Mouse (Mus musculus): ENCODE measurements around the gene Chst11. TPM values are rescaled to one million over a fixed set of nuclear protein-coding genes. Genes with fewer than 3 reads are reported as not detected.

Gene Chst11
- total RNA-seq, 2 experiments from 2014 or later, result 33.9 to 36.5 TPM

DNA sequence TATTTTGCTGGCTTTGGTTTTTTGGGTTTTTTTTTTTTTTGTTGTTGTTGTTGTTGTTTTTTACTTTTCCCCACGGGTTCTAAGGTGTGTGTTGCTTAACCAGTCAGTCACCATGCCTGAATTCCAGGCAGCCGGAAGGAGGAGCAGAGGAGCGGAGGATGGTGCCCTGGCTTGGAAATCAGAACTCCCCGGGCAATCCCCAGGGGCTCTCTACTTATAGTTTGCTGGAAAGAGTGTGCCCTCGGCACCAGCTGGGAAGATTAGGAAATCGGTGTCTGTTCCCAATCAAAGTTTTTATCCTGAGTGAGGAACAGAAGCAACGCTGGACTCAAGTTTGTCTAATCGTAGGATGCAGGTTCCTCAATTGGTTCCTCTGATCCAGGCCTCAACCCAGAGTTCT is 143.1 kb downstream of the Chst11 start:
- no peak for DNase-seq (ENCODE audit: low spot score in 2 of 2)
- intact Hi-C loops (cut with DNase I), result no loop called here

DNA sequence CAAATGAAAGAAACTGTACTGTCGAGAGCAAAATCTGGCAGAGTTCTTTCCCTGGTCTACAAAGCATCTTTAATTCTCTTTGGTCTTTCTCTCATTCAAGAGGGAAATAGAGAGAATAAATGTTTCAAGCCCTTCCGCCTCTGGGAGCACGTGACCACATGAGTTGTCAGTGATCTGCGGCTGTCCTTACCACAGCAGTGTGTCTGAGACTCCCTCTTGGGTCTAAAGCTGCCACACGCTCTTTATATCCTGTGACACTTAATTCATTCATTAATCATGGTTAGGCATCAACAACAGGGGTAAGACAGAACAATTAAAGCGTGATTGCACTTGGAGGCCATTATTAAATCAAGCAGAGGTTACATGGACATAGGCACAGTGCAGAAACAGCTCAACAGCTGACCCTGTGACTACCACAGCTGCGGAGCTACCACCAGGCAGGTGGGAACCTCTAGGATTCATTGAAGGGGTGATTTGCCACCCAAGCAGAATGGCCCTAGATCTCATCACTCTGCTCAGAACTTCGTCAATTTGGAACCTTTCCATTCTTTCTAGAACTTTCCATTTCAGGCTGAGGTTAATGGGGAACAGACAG is 144.4 kb downstream of the Chst11 start:
- DNase-seq (ENCODE audit: low spot score in 2 of 2), result no peak
- intact Hi-C loops (cut with DNase I), result no loop called here

DNA sequence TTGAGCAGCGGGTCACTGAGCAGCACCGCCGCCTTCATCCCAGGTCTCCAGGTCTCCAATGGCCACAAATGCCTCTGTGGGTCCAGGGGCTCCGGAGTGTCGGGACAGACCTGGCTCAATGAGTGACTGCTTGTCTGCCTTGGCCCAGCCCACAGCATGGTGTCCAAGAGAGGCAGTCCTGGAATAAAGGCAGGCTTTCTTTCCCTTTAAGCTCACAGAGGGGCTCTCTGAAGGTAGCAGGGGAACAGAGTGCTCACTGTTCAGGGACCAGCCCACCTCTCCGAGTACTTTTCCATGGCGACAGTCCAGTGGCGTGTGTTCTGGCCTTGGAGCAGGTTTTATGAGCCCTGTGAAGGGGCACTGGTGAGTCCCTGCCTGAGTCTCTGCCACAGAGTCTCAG is 145.3 kb downstream of the Chst11 start:
- intact Hi-C loops (cut with DNase I), result no loop called here

DNA sequence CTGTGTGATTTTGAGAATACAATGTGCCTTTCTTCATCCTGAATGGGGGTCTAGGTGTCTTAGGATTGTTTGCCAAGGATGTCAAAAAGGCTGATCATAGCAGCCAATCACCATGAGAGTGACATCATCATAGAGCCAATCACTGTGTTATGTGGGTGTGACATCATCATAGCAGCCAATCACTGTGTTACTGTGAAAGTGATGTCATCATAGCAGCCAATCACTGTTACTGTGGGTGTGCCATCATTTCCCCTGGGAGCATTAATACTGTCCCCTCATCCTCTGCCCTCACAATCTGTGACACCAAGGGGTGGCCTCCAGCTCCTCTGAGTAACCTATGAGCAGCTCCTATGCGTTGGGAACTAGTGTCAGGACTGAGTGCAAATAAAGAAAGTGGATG is 146.6 kb downstream of the Chst11 start:
- intact Hi-C loops (cut with DNase I), result no loop called here
- no peak for DNase-seq (ENCODE audit: low spot score in 2 of 2)

More for the DNA sequence above, 145.3 kb downstream of the Chst11 start:
- peak in 1 of 2 experiments; percentile 25 for DNase-seq (ENCODE audit: low spot score in 2 of 2)

DNA sequence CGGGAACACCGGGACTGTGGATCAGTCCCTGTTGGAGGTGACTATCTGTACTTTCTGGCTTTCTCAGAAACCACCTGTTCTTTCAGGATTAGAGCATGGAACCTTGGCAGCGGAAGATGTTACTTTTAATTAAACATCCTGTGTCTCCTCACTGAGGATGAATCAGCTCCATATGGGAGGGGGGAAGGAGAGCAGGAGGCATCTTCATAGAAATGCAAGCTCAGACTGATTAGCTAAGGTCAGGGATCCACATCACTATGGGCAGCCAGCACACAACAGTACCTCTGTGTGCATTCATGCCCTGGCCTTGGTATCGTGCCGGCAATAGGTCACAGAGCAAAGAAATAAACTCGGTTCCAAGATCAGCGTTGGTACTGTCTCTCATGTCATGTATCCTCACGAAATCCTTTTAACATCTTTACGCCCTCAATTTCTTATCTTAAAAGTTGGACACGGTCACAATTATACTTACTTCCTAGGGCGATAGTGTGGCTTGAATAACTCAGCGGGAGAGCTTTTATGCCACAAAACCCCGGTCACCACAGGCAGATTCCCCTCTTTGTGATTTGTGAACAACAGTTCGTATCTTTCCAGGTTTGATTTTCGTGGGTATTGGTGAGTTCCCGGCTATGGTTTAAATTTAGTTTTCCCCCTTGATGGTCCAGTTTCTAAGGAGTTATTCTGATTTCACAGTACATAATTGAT is 148.7 kb downstream of the Chst11 start:
- peak in 1 of 2 experiments; percentile 49 for DNase-seq (ENCODE audit: low spot score in 2 of 2)
- intact Hi-C loops (cut with DNase I), result no loop called here

DNA sequence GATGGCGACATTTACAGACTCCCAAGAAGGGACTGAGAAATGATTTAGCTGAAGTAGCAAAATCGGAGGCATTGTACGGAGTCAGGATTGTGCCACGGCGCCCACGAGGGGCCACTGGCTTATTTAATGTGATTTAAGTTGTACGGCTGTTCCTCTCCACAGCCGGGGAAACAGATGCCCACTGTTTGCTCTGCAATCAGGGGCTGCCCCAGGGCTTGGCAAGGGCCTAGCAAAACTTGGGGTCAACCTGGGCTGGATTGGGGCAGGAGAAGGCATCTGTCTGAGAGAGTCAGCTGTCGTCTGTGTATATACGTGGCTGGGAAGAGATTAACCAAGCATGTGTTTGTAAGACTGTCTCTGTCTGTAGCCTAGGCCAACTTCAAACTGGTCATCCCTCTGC is 149.6 kb downstream of the Chst11 start:
- intact Hi-C loops (cut with DNase I), result no loop called here

DNA sequence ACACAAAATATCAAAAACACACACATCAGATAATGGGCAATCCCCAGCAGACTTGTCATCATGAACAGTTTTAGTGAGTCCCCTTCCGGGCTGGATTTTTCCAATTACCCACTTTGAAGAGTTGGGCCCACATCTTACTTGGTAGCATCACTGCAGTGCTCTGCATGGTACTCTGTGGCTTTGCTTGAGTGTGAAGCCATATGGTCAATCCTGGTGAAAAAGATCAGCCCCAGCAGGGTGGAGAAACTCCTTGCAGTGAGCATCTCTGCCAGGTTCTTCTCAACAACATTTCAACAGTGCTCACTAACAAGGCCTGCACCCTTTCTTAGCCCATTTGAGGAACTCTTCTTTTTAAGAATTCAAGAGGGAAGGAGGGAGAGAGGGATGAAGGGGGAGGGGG is 150.7 kb downstream of the Chst11 start:
- DNase-seq (ENCODE audit: low spot score in 2 of 2), result no peak
- intact Hi-C loops (cut with DNase I), result no loop called here

More for the DNA sequence above, 149.6 kb downstream of the Chst11 start:
- no peak for DNase-seq (ENCODE audit: low spot score in 2 of 2)

DNA sequence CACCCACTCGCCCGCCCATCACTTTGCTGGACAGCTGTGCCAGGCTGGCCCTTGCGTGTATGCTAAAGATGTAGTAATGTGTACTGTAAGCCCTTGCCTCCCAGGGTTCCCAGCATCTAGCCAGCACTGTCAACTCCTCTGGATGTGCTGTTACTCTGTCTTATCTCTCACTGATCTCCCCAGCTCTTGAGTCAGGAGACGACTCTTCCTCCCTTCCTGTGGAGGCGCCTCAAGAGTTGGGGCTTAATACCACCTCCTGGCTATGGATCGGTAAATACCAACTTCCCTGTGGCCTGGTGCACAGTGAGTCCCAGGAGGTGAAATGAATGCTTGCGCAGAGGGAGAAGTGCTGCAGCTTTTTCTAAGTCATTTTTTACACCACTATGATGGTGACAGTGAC is 151.8 kb downstream of the Chst11 start:
- intact Hi-C loops (cut with DNase I), result no loop called here
- no peak for DNase-seq (ENCODE audit: low spot score in 2 of 2)

DNA sequence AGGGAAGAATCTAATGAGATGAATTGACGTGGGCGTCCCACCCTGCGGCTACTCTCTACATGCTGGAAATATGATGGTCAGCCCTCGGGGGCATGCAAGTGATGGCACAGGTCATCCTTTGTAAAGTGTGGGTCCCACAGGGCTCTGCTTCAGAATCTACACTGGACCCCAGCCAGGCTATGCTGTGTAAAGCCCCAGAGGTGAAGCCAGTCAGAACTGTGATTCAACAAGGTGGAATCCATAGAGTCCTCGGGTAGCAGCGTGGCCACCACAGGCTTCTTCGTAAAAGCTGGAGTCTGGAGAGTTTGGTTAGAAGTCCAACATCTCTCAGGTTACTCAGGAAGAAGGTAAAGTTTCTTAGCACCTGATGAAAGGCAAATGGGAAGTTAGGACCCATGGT is 154.0 kb downstream of the Chst11 start:
- intact Hi-C loops (cut with DNase I), result no loop called here
- no peak for DNase-seq (ENCODE audit: low spot score in 2 of 2)

DNA sequence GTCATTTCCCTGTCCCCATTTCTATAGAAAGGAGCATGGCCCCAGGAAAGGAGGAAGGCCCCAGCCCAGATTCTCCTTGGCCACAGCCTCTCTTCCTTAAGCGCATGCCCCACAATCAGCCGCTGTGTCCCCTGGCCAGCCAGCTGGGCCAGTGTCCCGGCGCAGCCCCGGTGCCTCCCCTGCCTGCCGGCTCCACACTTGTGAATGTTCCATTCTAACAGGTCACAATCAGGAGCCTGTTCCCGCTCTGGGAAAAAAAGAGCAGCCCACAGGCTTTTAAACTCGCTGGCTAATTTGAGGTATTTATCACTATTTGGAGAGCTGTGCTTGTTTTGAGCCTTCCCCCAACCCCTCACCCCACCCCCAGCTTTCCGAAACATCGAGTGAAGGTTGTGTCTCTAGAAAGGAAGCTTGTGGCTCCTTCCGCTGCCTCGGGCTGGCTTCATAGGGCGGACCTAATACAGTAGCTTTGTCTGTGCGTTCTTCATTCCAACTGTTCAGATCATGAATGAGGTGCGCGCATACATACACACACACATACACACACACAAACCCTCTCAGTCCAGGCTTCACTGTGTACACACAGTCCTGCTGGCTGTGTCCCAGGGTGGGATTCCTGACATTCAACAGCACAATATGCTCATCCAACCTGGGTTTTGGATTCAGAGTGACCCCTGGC is 155.1 kb downstream of the Chst11 start:
- DNase-seq (ENCODE audit: low spot score in 2 of 2), result peak; percentile 44 to 71
- intact Hi-C loops (cut with DNase I), result no loop called here

DNA sequence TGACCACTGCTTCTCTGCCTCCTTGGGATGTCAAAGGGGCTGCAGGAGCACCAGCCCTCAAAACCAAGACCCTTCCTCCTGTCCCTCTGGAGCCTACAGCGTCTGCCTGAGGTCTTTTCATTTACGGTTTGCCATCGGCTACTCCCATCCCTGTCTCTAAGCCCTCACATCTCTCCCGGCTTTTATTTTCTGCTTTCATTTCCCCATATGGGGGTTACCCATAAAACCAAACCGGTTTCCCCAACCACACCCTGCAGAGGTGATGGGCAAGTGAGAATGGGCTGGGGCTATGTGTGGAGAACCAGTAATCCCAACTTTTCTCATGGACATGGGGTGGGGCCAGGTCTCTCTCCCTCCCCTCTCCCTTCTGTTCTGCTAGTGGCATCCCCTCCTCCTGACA is 156.1 kb downstream of the Chst11 start:
- intact Hi-C loops (cut with DNase I), result no loop called here

DNA sequence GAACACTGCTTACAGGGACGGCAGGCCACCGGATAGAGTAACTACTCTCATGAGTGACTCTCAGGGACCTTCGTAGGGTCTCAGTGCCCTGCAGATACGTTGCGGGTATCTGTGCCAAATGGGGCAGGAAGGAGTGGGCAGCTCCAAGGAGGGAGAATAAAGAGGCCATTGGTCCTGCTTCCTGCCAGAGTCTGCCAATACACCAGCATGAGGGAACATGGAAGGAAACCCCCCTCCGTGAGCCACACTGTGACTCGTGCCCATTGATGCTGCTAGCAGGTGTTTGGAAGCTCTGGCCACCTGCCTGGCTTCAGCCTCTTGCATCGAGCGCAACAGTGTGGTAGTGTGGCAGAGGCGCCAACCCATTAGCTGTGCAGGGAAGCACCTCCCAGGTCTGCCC is 157.8 kb downstream of the Chst11 start:
- peak; percentile 29 to 43 for DNase-seq (ENCODE audit: low spot score in 2 of 2)

More for the DNA sequence above, 156.1 kb downstream of the Chst11 start:
- no peak for DNase-seq (ENCODE audit: low spot score in 2 of 2)

DNA sequence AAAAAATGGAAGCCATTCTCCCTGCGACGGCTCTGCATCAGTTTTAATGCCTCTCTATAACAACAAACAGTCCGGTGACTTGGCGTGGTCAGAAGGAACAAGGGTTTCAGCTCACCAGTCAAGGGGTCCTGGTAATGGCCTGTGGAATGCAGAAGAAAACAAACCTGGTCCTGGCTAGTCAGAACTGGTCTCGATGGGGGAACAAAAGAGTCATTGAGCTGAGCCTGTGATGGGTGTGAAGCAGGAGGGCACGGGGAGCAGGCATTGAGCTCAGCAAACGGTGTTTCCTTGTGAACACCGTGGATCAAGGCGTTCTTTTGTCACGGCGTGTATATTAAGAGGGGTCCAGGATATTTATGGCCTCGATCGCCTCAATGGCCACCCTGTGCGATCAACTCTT is 160.5 kb downstream of the Chst11 start:
- intact Hi-C loops (cut with DNase I), result no loop called here
- no peak for DNase-seq (ENCODE audit: low spot score in 2 of 2)

More for the DNA sequence above, 157.8 kb downstream of the Chst11 start:
- intact Hi-C loops (cut with DNase I), result no loop called here

DNA sequence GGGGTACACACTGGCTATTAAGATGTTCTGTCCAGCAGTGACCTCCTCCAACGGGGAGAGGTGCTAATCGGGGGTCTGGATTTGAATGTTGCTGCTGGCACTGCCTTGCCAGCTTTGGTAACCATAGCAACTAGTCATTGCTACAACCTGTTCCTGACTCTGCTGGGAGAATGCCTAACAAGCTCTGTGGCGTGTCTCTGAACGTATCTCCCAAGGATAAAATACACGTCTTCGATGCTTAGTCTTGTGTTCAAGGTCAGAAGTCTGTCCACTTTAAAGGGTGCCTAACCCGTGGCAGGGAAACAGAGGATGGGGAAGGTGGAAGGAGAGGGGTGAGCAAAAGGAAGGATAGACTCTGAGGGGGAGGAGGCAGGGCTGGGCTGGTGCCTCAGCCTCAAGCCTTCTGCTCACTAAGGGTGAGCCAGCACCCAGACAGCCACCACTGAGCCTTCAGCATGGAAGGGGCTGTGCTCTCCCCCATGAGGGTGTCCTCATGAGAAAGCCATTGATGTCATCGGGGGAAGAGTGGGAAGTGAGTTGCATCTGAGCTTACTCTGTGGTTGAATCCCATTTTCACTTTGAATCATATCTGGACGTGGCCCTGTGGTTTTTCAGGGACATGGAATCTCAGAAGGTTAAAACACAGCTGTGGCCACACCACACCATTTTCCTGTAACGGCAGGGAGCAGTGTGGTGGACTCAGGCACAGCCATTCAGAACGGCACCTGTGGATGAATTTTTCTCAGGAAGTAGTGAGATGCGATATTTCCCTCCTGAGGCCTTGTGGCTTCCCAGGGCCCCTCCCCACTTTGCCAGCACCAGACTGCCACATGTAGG is 164.3 kb downstream of the Chst11 start:
- intact Hi-C loops (cut with DNase I), result no loop called here
- peak; percentile 41 to 43 for DNase-seq (ENCODE audit: low spot score in 2 of 2)

DNA sequence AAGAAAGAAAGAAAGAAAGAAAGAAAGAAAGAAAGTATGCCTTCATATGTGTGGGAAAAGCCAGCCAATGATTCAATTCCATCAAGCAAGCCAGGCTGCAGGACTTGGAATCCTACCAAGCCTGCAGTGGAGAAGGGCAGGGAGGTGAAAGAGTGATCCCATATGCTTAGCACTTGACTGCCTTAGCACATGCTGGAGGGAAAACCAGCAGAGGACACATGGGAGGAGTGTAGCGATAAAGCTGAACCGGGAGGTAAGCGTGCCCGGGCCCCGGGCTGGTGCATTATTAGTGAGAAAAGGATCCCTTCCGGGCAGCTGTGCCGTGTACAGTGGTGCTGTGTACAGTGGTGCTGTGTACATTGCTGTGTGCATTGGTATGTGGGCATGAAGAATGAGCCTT is 165.3 kb downstream of the Chst11 start:
- intact Hi-C loops (cut with DNase I), result no loop called here
- DNase-seq (ENCODE audit: low spot score in 2 of 2), result no peak

DNA sequence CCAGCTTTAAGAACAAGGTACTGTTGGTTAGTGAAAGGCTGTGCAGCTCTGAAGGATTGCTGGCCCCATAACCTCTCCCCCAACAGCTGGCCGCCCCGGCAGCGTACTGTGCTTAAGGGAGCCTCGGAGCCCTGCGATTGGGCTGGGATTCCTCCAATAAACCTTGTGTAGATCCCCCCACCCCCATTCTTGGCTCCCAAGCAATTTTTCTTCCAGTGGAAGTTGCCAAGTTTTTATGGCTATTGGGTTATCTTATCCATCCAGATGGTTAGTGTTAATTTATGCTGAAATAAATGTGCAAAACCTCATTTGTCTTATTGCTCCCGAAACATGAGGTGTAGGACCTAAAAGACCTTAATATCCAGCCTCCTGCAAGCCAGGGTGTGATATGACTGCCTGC is 166.1 kb downstream of the Chst11 start:
- intact Hi-C loops (cut with DNase I), result no loop called here
- DNase-seq (ENCODE audit: low spot score in 2 of 2), result no peak

DNA sequence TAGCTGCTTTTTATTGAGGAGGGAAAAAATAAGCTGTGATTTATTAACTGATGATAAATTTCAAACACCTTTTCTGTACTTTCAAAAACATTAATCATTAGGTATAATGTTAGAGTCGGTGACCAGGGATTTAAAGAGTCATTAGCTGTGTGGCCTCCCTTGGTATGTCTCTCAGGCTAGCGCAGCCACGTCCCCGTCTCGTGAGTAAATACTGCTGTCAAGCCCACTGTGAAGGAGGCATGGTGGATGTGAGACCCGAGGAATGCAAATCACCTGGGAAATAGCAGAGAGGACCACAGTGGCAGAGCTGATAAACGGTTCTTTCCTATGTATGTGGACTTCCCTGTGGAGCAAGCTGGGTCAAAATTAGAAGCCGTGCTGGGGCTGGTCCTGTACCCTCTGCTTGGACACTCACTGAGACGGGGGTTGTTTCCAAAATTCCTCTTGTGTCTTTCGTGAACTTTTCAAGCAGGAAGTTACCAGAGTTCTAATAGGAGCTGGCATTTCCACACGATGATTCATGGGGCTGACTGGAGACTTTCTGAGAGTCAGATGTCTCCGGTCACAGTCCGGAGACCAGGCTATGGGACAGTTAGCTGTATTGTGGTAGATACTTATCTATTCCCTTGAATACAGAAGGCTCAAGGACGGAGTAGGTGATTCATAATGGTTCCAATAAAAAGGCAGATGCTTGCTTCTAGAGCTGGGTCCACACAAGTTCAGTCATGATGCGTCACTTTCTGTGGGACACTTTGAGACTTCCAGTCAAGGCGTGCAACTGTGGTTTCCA is 166.8 kb downstream of the Chst11 start:
- no peak for DNase-seq (ENCODE audit: low spot score in 2 of 2)

DNA sequence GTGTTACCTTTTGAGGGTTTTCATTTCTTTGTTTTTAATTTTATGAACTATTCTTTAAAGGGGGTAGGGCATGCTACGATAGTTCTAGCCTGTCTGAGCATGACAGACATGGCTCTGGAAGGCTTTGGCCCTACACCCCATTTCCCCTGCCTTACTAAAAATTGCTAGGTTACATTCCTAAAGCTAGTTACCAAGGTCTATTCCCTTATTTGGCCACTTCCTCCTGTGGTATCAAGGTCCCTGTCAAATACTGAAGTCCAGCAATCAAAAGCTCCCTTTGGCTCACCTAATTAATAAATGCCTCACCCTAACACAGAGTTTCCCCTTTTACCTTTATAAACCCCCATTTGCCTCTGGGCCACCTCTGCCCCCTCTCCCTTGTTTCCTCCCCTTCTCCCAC is 167.4 kb downstream of the Chst11 start:
- intact Hi-C loops (cut with DNase I), result no loop called here
- no peak for DNase-seq (ENCODE audit: low spot score in 2 of 2)

More for the DNA sequence above, 166.8 kb downstream of the Chst11 start:
- intact Hi-C loops (cut with DNase I), result no loop called here

DNA sequence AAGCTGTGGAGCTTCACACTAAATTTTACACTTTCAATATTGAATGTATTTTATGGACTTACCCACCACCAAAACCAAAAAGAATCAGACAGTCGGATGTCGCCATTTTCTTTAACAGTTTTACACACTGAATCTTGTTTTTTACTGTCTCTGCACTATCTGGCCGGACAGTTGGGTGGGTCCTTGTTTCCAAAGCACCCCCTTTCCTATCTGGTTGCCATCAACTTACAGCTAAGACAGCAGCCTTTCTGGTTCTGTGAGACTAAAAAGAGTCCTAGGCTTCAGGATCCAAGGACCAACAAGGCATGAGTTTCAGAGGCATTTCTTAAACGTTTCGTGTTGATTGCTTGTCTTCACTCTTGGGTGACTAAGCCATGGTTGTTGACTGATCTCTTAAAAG is 168.1 kb downstream of the Chst11 start:
- no peak for DNase-seq (ENCODE audit: low spot score in 2 of 2)
- intact Hi-C loops (cut with DNase I), result no loop called here
